Mouse (Mus musculus): Measurements from ENCODE around the gene Eif3k. TPM values are rescaled to one million over a fixed set of nuclear protein-coding genes. Genes with fewer than 3 reads are reported as not detected.

Gene Eif3k
- polyA plus RNA-seq, 1 experiment from 2014 or later, result 438 TPM

DNA sequence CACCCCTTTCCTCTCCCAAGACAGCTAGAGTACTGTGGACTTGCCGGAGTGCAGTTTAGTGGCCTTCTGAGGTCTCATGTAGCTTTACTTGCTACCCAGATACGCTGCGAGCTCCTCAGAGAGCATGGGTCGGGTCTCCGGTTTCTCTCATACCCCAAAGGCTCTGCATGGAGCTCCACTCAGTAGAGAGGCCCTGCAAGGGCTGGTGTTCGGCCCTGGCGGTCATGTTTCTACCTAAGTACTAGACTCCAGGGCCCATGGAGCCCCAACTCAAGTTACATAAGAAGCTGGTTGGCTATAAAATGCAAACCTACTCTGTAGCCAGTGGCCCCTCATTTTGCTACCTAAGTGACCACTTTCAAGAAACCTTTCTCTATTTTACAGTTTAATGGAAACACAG is 32.9 kb downstream of the Eif3k start:
- 63% methylated on average over 7 of the region's 7 CpGs for WGBS
- peak overlapping the region; percentile 8; the same call in 1 of the 2 replicates for H3K4me3 ChIP-seq (replicated peaks)
- H3K27ac ChIP-seq, result peak overlapping the region; percentile 97

DNA sequence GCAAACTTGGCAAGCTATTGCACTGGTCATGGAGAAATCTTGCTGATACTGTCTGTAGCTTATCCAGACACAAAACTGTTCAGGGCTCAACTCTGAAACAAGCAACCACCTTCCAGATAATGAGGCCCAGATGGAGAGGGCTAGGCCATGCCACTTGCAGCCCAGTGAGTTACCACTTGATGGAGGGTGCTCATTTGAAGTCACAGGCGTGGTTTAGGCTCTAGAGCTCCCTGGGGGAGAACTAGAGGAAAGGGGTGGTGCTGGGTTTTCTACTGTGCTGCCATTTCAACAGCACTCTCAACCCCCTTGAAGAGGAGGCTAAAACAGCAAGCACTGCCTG is 35.4 kb downstream of the Eif3k start:
- Histone ChIP-seq H3K9me3 (no peaks in the 10 kb centered on the region), H3K4me2 (peak overlapping the region; percentile 39), H3K27me3 (no peaks in the 10 kb centered on the region), H3K27ac (peak overlapping the region; percentile 97), H3K36me3 (peaks cover 26% of the 10 kb centered on the region; the same call in 1 of the 2 replicates), H3K4me3 (replicated peaks) (no peak overlapping the region), H3K9ac (replicated peaks) (peak overlapping the region; percentile 13; the same call in 1 of the 2 replicates), H3K4me1 (replicated peaks) (peaks cover 86% of the 10 kb centered on the region)
- no peak for ATAC-seq (ENCODE audit: insufficient number of reproducible peaks, insufficient read depth, low FRiP score, low TSS enrichment, low read depth)
- 0% methylated on average over 1 of the region's 1 CpGs for WGBS

More for the DNA sequence above, 32.9 kb downstream of the Eif3k start:
- no peaks in the 10 kb centered on the region for H3K9me3 ChIP-seq
- peaks cover 6% of the 10 kb centered on the region; the same call in 1 of the 2 replicates for H3K36me3 ChIP-seq
- H3K9ac ChIP-seq (replicated peaks), result 0 out of 2 replicates have a peak overlapping the region, but pooled peaks have one; percentile 1
- H3K27me3 ChIP-seq, result no peaks in the 10 kb centered on the region
- H3K4me1 ChIP-seq (replicated peaks), result peaks cover 95% of the 10 kb centered on the region
- ATAC-seq (ENCODE audit: insufficient number of reproducible peaks, insufficient read depth, low FRiP score, low TSS enrichment, low read depth), result no peak
- H3K4me2 ChIP-seq, result peak overlapping the region; percentile 20

DNA sequence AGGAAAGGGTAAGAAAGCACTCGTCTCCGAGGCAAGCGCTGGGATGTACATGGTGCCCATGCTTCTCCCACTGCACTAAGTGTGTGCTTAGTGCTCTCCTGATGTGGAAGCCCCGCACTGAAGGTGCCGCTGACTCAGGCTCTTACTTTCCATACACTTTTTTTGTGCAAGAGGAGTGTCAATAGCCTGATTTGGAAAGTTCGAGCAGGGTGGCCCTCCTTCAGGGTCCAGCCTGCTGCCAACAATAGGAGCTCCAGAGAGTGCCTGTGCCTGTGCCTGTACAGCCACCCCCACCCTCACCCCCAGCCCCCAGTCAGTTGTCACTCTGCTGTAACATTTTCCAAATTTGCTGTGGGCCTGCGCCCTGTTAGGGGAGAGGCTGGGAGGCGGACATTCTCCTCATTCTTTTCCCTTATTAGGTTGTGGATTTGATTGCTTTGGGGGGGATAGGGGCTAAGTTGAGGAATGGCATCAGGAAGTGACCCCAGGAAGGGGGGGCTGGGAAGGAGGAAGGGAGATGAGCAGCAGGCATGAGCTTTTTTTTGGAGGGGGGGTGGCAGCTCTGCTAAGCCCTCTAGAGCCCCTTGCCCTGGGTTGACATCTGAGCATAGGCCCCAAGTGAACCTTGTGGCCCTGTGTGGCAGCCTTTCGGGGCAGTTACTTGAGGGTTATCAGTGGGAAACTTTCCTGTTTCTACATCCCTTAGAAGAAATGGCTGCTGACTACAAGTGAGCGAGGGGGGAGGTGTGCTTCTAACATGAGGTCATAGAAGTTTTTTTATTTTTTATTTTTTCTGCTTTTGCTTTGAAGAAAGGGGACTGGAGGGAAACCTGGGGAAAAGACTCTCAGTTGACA is 36.0 kb downstream of the Eif3k start:
- Histone ChIP-seq H3K4me2 (peak overlapping the region; percentile 39), H3K9ac (replicated peaks) (peak overlapping the region; percentile 13; the same call in 1 of the 2 replicates), H3K9me3 (no peaks in the 10 kb centered on the region), H3K27ac (peak overlapping the region; percentile 97), H3K4me1 (replicated peaks) (peaks cover 84% of the 10 kb centered on the region), H3K27me3 (no peaks in the 10 kb centered on the region), H3K36me3 (peaks cover 24% of the 10 kb centered on the region; the same call in 1 of the 2 replicates), H3K4me3 (replicated peaks) (0 out of 2 replicates have a peak overlapping the region, but pooled peaks have one; percentile 6)
- peak; percentile 80 for ATAC-seq (ENCODE audit: insufficient number of reproducible peaks, insufficient read depth, low FRiP score, low TSS enrichment, low read depth)
- WGBS, result 8% methylated on average over 10 of the region's 10 CpGs

DNA sequence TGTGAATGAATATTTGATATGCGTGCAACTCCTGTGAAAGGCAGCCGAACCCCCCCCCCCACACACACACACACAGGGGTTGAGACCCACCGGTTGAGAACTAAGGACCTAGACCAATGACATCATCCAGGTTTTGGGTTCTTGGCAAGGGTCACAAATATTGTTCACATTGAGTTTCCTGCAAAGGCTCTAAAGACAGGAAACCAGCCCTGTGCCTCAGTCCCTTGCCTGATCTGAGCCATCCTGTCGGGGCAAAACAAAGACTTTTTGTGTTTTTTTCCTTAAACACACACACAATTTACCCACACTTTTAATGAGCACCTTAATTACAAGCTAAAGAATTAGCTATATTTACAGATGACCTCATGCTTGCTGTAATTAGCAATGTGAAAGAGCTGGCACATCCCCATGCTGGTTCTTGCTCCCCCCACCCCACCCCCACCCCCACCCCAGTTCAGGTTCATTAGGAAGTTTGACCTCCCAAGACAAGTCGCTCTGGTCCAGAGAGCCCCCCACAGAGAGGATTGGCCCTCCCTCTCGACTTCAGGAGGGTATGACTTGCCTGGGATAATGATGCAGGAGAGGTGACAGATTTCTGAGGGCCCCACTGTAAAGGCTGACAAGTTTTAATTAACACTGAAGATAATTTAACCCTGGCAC is 36.8 kb downstream of the Eif3k start:
- Histone ChIP-seq H3K27ac (peak overlapping the region; percentile 97), H3K36me3 (peaks cover 27% of the 10 kb centered on the region; the same call in 1 of the 2 replicates), H3K9ac (replicated peaks) (0 out of 2 replicates have a peak overlapping the region, but pooled peaks have one; percentile 13), H3K4me3 (replicated peaks) (0 out of 2 replicates have a peak overlapping the region, but pooled peaks have one; percentile 6), H3K4me2 (peak overlapping the region; percentile 39), H3K27me3 (no peaks in the 10 kb centered on the region), H3K9me3 (no peaks in the 10 kb centered on the region), H3K4me1 (replicated peaks) (peaks cover 84% of the 10 kb centered on the region)
- 39% methylated on average over 6 of the region's 6 CpGs for WGBS
- ATAC-seq (ENCODE audit: insufficient number of reproducible peaks, insufficient read depth, low FRiP score, low TSS enrichment, low read depth), result peak; percentile 26; the same call in 1 of the 2 replicates

DNA sequence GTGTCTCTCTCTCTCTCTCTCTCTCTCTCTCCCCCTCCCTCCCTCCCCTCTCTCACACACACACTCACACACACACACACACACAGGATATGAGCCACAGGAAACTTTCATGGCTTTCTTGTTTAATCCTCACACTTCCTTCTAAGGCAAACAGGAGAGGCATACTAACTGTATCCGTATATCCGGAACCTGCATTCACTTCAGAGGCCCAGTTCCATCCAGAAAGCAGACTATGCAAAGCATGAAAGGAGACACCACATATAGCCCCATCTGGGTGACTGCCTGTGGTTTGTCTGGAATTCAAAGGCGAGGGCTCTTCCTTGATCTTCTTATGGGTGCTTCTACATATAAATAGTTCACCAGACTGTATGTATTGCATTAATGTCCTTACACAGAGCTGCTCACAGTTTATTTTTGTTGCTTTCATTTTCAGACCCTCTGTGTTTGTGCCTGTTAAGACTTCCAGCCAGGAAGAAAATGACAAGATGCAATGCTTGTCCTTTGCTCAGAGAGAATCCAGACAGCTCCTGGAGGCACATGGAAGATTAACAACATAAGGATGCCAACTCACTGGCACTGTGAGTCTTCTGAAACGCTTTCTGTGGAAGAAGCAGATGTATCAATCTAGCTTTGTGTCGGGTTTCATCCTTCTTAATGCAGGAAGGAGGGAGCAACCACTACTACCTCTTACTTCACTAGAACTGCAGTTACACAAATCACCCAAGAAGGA is 38.0 kb downstream of the Eif3k start:
- Histone ChIP-seq H3K36me3 (peaks cover 28% of the 10 kb centered on the region; the same call in 1 of the 2 replicates), H3K4me1 (replicated peaks) (peaks cover 84% of the 10 kb centered on the region), H3K4me3 (replicated peaks) (no peak overlapping the region), H3K9ac (replicated peaks) (no peak overlapping the region), H3K4me2 (no peak overlapping the region), H3K9me3 (no peaks in the 10 kb centered on the region), H3K27me3 (no peaks in the 10 kb centered on the region), H3K27ac (peak overlapping the region; percentile 68)
- ATAC-seq (ENCODE audit: insufficient number of reproducible peaks, insufficient read depth, low FRiP score, low TSS enrichment, low read depth), result no peak
- 62% methylated on average over 5 of the region's 5 CpGs for WGBS

DNA sequence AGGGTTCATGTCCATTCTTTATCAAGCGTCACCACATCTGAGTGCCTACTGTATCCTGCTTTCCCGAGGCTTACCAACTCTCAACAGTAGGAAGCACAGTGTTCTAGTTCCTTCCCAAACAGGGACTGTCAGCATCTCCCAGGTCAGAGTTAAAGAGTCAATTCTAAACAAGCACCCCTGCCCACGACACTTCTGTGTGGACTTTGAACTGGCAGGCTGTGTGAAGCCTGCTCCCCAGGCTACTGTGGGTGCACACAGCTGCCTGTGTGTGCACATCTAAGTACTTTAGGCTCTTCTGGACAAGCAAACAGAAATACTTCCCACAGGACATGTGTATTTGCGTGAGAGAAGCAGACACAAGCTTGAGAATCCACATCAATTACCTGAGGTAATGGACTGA is 40.1 kb downstream of the Eif3k start:
- no peak for ATAC-seq (ENCODE audit: insufficient number of reproducible peaks, insufficient read depth, low FRiP score, low TSS enrichment, low read depth)
- Histone ChIP-seq H3K4me1 (replicated peaks) (peaks cover 75% of the 10 kb centered on the region), H3K9me3 (no peaks in the 10 kb centered on the region), H3K27ac (peak overlapping the region; percentile 64), H3K36me3 (peaks cover 33% of the 10 kb centered on the region; the same call in 1 of the 2 replicates), H3K27me3 (no peaks in the 10 kb centered on the region), H3K4me3 (replicated peaks) (no peak overlapping the region), H3K9ac (replicated peaks) (no peak overlapping the region), H3K4me2 (no peak overlapping the region)
- WGBS, result 75% methylated on average over 4 of the region's 4 CpGs

DNA sequence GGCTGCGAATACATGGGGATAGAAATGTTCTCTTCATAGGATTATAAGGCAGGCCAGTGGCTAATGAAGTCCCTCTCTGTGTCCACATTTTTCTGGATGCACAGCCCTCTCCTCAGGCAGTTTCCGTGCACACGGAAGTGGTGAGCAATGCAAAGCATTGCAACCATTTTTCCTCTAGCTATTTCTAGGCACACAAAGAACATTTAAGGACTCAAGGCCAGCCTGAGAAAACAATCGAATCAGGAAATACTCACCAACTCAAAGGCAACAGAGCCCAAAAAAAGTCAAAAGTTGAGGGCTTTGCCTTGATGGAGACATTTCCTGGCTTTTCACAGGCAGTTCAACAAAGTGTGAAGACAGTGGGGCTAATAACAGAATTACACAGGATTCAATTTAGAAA is 40.5 kb downstream of the Eif3k start:
- peak overlapping the region; percentile 64; the same call in 1 of the 2 replicates for H3K27ac ChIP-seq
- H3K9me3 ChIP-seq, result no peaks in the 10 kb centered on the region
- H3K9ac ChIP-seq (replicated peaks), result no peak overlapping the region
- peaks cover 75% of the 10 kb centered on the region for H3K4me1 ChIP-seq (replicated peaks)
- H3K4me3 ChIP-seq (replicated peaks), result no peak overlapping the region
- H3K4me2 ChIP-seq, result no peak overlapping the region
- no peaks in the 10 kb centered on the region for H3K27me3 ChIP-seq
- peaks cover 33% of the 10 kb centered on the region; the same call in 1 of the 2 replicates for H3K36me3 ChIP-seq
- ATAC-seq (ENCODE audit: insufficient number of reproducible peaks, insufficient read depth, low FRiP score, low TSS enrichment, low read depth), result no peak
- WGBS, result 82% methylated on average over 4 of the region's 4 CpGs

DNA sequence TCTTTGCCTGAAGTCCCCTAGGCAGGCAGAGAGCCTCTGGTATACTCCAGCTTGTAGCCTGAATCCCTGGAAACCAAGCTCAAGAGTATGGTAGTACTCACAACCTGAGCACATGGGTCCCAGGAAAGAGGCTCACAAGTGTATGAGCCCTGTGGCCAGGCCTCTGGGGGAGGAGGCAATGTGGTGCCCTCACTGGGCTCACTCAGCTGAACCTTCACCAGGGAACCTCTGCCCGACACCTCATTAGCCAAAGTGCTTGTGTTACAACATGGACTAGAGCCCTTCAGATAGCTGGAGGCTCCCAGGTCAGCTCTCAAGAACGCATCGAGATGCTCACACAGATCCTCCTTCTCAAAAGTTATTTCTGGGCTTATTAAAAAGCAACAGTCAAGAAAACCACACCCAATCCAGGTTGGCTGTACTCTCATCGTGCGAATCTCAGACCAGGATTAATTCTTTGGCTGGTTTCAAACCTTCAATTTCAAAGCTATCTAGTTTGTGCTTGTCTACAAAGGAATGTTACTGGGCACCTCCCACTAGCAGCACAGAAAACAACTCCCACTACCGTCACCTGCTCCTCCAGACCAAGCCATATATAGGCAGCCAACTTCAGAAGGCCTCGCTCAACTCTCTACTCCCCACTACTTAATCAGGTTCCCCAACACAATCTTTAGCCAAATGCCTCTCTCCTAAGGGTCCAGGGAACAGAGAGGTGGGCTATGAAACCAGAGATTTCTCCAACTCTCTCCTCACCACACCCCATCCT is 42.1 kb downstream of the Eif3k start:
- H3K27me3 ChIP-seq, result no peaks in the 10 kb centered on the region
- whole genome bisulfite sequencing, result 85% methylated on average over 7 of the region's 7 CpGs
- ATAC-seq (ENCODE audit: insufficient number of reproducible peaks, insufficient read depth, low FRiP score, low TSS enrichment, low read depth), result no peak
- peaks cover 67% of the 10 kb centered on the region for H3K4me1 ChIP-seq (replicated peaks)
- no peak overlapping the region for H3K4me2 ChIP-seq
- no peak overlapping the region for H3K4me3 ChIP-seq (replicated peaks)
- H3K9ac ChIP-seq (replicated peaks), result no peak overlapping the region
- peaks cover 33% of the 10 kb centered on the region; the same call in 1 of the 2 replicates for H3K36me3 ChIP-seq
- no peaks in the 10 kb centered on the region for H3K9me3 ChIP-seq
- peak overlapping the region; percentile 64 for H3K27ac ChIP-seq

DNA sequence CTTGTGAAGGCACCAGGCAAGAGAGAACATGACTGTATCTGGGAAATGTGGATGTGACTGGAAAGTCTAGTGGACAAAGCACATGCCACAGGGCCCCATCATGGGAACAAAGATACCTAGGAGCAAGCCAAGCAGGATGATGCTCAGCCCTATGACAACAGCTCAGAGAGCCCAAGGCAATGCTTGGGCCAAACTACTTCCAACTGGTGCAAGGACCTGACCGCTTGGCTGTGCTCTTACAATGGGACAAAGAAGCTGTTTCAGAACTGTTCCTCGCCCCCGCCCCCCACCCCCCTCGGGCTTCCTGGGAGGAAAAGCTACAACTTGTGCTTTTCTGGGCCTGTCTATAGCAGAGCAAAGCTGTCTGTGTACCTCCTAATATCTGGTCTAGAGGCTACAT is 43.0 kb downstream of the Eif3k start:
- Histone ChIP-seq H3K4me2 (no peak overlapping the region), H3K36me3 (peaks cover 43% of the 10 kb centered on the region), H3K4me1 (replicated peaks) (peaks cover 61% of the 10 kb centered on the region), H3K27ac (peak overlapping the region; percentile 64; the same call in 1 of the 2 replicates), H3K9ac (replicated peaks) (no peak overlapping the region), H3K27me3 (no peaks in the 10 kb centered on the region), H3K9me3 (no peaks in the 10 kb centered on the region), H3K4me3 (replicated peaks) (no peak overlapping the region)
- no peak for ATAC-seq (ENCODE audit: insufficient number of reproducible peaks, insufficient read depth, low FRiP score, low TSS enrichment, low read depth)
- WGBS, result 83% methylated on average over 4 of the region's 4 CpGs

DNA sequence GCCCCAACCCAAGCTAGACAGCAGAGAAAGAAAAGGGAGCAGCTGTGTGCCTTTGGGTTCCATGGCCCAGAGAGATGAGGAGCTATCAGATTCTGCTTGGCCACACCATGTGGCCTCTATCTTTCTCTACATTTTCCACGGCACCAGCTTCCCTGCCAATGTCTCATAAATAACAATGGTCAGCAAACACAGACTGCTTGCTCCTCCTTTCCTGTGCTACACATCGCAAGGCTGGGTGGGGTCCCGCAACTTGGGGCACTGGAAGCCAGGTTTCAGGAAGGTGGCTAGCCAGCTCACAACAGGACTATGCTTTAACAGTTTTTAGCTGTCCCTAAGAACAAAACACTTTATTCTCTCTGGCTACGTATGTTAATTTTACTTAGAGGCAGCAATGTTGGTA is 44.9 kb downstream of the Eif3k start:
- 81% methylated on average over 4 of the region's 4 CpGs for WGBS
- Histone ChIP-seq H3K4me1 (replicated peaks) (peaks cover 59% of the 10 kb centered on the region), H3K36me3 (peaks cover 30% of the 10 kb centered on the region), H3K27me3 (no peaks in the 10 kb centered on the region), H3K4me3 (replicated peaks) (no peak overlapping the region), H3K4me2 (no peak overlapping the region), H3K9me3 (no peaks in the 10 kb centered on the region), H3K27ac (peak overlapping the region; percentile 50), H3K9ac (replicated peaks) (no peak overlapping the region)
- ATAC-seq (ENCODE audit: insufficient number of reproducible peaks, insufficient read depth, low FRiP score, low TSS enrichment, low read depth), result no peak
